10 mouse cellular contexts compared by ENCODE assay signal in the genomic region with DNA sequence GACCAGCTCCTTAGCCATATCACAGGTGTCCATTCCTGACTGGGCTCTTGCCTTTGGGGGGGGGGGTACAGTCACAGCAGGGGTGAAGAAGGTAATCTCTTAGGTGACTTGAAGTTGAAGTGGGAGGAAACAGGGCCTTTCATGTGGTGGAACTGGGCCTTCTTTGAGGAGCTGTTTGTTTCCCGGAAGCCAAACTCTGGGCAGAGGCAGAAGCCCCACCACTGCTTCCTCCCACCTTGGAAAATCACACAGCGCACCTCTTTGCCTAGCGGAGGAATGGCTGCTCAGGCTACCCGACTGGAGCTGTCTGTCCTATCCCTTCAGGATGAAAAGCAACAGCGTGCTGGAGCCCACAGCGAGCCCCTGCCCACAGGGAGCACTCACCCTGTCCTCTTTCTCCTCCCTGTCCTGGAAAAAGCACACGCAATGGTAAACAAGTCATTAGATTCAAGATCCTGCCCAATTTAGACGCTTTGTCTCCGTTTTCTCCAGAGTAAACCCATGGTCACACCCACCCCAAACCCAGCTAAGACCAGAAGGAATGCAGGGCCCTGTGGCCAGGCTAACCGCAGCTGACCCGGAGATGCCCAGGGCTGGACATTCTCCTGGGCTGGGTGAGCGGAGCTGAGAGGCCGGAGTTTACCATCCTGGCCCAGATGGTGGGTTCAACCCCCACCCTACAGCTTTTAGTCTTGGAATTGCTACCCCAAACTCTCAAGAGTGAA. TPM values are rescaled to one million over a fixed set of nuclear protein-coding genes. Genes with fewer than 3 reads are reported as not detected.
DNase-seq lines count a peak whose midpoint lies in the region; ATAC-seq and TF ChIP-seq lines count a peak whose summit lies in the region.
"Had no signal": no experiment of that assay in that cellular context is flagged by ENCODE, and none has a peak within 500 bp of the region (broad histone marks: within the 10 kb centered on the region; RNA-seq: fewer than 3 reads in every experiment).

No protein-coding gene starts in this region.

- no peaks in the 10 kb centered on the region for H3K9me3 ChIP-seq in intestine, postnatal 0 days (ENCODE audit: control insufficient read depth)
- H3K9me3 ChIP-seq in hindbrain, embryonic 16.5 days (ENCODE audit: control insufficient read depth, low read length), result no peaks in the 10 kb centered on the region

- TF ChIP-seq POLR2A in liver, adult 2 months (IDR thresholded peaks at IDR 0.05; ENCODE audit: extremely low read depth, insufficient read depth, low read length), result no peak
- no peak for TF ChIP-seq POLR2A in thymus, adult 2 months (IDR thresholded peaks at IDR 0.05; ENCODE audit: control insufficient read depth, extremely low read depth, insufficient read depth, low read length, poor library complexity)

- H3K36me3 ChIP-seq in liver, adult 2 months (ENCODE audit: control insufficient read depth, insufficient read depth, low read length), result no peaks in the 10 kb centered on the region
- no peaks in the 10 kb centered on the region for H3K36me3 ChIP-seq in intestine, postnatal 0 days (ENCODE audit: control insufficient read depth, insufficient read depth)
- no peaks in the 10 kb centered on the region for H3K36me3 ChIP-seq in thymus, adult 2 months (ENCODE audit: control insufficient read depth, insufficient read depth, low read length)
- no peaks in the 10 kb centered on the region for H3K36me3 ChIP-seq in hindbrain, embryonic 16.5 days (ENCODE audit: control insufficient read depth, insufficient read depth, low read length)

- H3K4me2 ChIP-seq in intestine, postnatal 0 days (replicated peaks; ENCODE audit: low read depth), result 0 out of 2 replicates have a peak overlapping the region, but pooled peaks have one; percentile 27
- no peak overlapping the region for H3K4me2 ChIP-seq in hindbrain, embryonic 16.5 days (ENCODE audit: low read length)

- H3K4me1 ChIP-seq in liver, adult 2 months (ENCODE audit: control insufficient read depth, insufficient read depth, low read length), result peaks cover 9% of the 10 kb centered on the region
- peaks cover 38% of the 10 kb centered on the region for H3K4me1 ChIP-seq in brown adipose tissue, adult 24 weeks (ENCODE audit: control insufficient read depth, insufficient read depth, insufficient read length, low read length)
- H3K4me1 ChIP-seq in intestine, postnatal 0 days (replicated peaks; ENCODE audit: control insufficient read depth, insufficient read depth, low read length), result no peaks in the 10 kb centered on the region; the same call in 1 of the 2 replicates
- H3K4me1 ChIP-seq in thymus, adult 2 months (replicated peaks; ENCODE audit: control insufficient read depth, insufficient read depth, low read length), result peaks cover 64% of the 10 kb centered on the region
- H3K4me1 ChIP-seq in hindbrain, embryonic 16.5 days (ENCODE audit: control insufficient read depth, insufficient read depth, low read depth, low read length), result no peaks in the 10 kb centered on the region

- no peaks in the 10 kb centered on the region for H3K79me2 ChIP-seq in liver, adult 2 months (ENCODE audit: control insufficient read depth, insufficient read depth, low read length)

- DNase-seq in liver, adult 2 months (ENCODE audit: extremely low read depth, low read depth, low spot score), result no peak
- DNase-seq in liver, result no peak
- peak; percentile 68 for DNase-seq in thymus, adult 2 months
- no peak for DNase-seq in left cerebral cortex, postnatal 25 days (ENCODE audit: low spot score in 2 of 2)
- DNase-seq: cerebellum, adult 18-20 months; layer of hippocampus, adult 9-11 months; spleen, adult 18-20 months had no signal

- intact Hi-C loops in left cerebral cortex, postnatal 25 days (cut with DNase I), result no loop called here

- TF ChIP-seq CTCF in liver, adult 2 months (IDR thresholded peaks at IDR 0.05; ENCODE audit: low read depth, low read length), result no peak
- no peak for TF ChIP-seq CTCF in intestine, postnatal 0 days (IDR thresholded peaks at IDR 0.05; ENCODE audit: low read depth)
- TF ChIP-seq CTCF in thymus, adult 2 months (IDR thresholded peaks at IDR 0.05; ENCODE audit: borderline replicate concordance, control insufficient read depth, extremely low read depth, insufficient read depth, low read length, poor library complexity), result 0 out of 2 replicates have a peak, but pooled peaks have one; percentile 13

- H3K27me3 ChIP-seq in liver, adult 2 months (ENCODE audit: control insufficient read depth, insufficient read depth, low read length), result no peaks in the 10 kb centered on the region
- H3K27me3 ChIP-seq in intestine, postnatal 0 days (replicated peaks; ENCODE audit: control insufficient read depth, insufficient read depth, low read length), result no peaks in the 10 kb centered on the region
- H3K27me3 ChIP-seq in thymus, adult 2 months (ENCODE audit: control insufficient read depth, insufficient read depth, low read length), result no peaks in the 10 kb centered on the region
- no peaks in the 10 kb centered on the region for H3K27me3 ChIP-seq in hindbrain, embryonic 16.5 days (replicated peaks; ENCODE audit: control insufficient read depth, insufficient read depth, low read length)

- H3K9ac ChIP-seq in liver, adult 2 months (ENCODE audit: low read depth, low read length), result no peak overlapping the region
- H3K9ac ChIP-seq in intestine, postnatal 0 days (ENCODE audit: low read depth, low read length), result no peak overlapping the region
- H3K9ac ChIP-seq in hindbrain, embryonic 16.5 days (ENCODE audit: low read depth, low read length), result no peak overlapping the region

- ATAC-seq in intestine, postnatal 0 days, result no peak
- no peak for ATAC-seq in hindbrain, embryonic 16.5 days

- 58% methylated on average over 13 of the region's 13 CpGs for WGBS in liver, adult 2 months
- WGBS in intestine, postnatal 0 days, result 50% methylated on average over 13 of the region's 13 CpGs
- WGBS in thymus, adult 2 months, result 60% methylated on average over 13 of the region's 13 CpGs
- 72% methylated on average over 13 of the region's 13 CpGs for WGBS in hindbrain, embryonic 16.5 days

- H3K27ac ChIP-seq in liver, adult 2 months (replicated peaks; ENCODE audit: insufficient read depth, low read depth, low read length), result peak overlapping the region; percentile 76
- H3K27ac ChIP-seq in brown adipose tissue, adult 24 weeks (replicated peaks; ENCODE audit: low read depth, low read length), result peak overlapping the region; percentile 99
- no peak overlapping the region for H3K27ac ChIP-seq in intestine, postnatal 0 days (ENCODE audit: low read depth, low read length)
- H3K27ac ChIP-seq in thymus, adult 2 months (ENCODE audit: control insufficient read depth, insufficient read depth, low read length), result peak overlapping the region; percentile 7; the same call in 1 of the 2 replicates
- H3K27ac ChIP-seq in hindbrain, embryonic 16.5 days (ENCODE audit: low read depth, low read length), result no peak overlapping the region

- no peak overlapping the region for H3K4me3 ChIP-seq in liver, adult 2 months (ENCODE audit: insufficient read depth, low read depth, low read length)
- peak overlapping the region; percentile 53 for H3K4me3 ChIP-seq in brown adipose tissue, adult 24 weeks (ENCODE audit: insufficient read depth, low read depth, low read length)
- H3K4me3 ChIP-seq in intestine, postnatal 0 days (ENCODE audit: low read depth, low read length), result no peak overlapping the region
- H3K4me3 ChIP-seq in thymus, adult 2 months (ENCODE audit: control insufficient read depth, insufficient read depth, low read length), result 0 out of 2 replicates have a peak overlapping the region, but pooled peaks have one; percentile 12
- H3K4me3 ChIP-seq in hindbrain, embryonic 16.5 days (ENCODE audit: low read length), result no peak overlapping the region

RNA-seq across cellular contexts. Expression of a gene that starts 24.1 kb away (rescaled TPM):
- total RNA-seq in liver, adult 2 months (2014; rRNA removed), result 3.0 and 4.2 TPM in 2 replicates
- polyA plus RNA-seq in liver, adult 2 months (2012; rRNA removed), result 1.1 and 1.6 TPM in 2 replicates
- polyA plus RNA-seq in brown adipose tissue, adult 24 weeks (2012; ENCODE audit: insufficient read depth, insufficient read length, missing spikeins), result 11.7 and 19.1 TPM in 2 replicates
- 6.0 and 6.1 TPM in 2 replicates for polyA plus RNA-seq in intestine, postnatal 0 days (2015; fragmentation: Nextera tagmentation; extraction: Ambion mirVana)
- 28.5 and 33.9 TPM in 2 replicates for polyA plus RNA-seq in thymus, adult 2 months (2012; rRNA removed)
- 1 to 10 TPM; 5.3 to 6.0 TPM for total RNA-seq in left cerebral cortex, postnatal 25 days (2021)
- 6.4 and 8.4 TPM in 2 replicates for polyA plus RNA-seq in hindbrain, embryonic 16.5 days (2015; fragmentation: Nextera tagmentation; extraction: Ambion mirVana)

Comparison
In these comparisons a context has a peak if more than half of its experiments do, and no peak if none do; other contexts are left out.
1. H3K27ac ChIP-seq: peak in liver, adult 2 months (single experiment), brown adipose tissue, adult 24 weeks (single experiment) and thymus, adult 2 months (single experiment); none in intestine, postnatal 0 days (single experiment) and hindbrain, embryonic 16.5 days (single experiment).
2. H3K4me3 ChIP-seq: peak in brown adipose tissue, adult 24 weeks (single experiment) and thymus, adult 2 months (single experiment); none in liver, adult 2 months (single experiment), intestine, postnatal 0 days (single experiment) and hindbrain, embryonic 16.5 days (single experiment).